Mouse (Mus musculus) cortical plate, adult 2 months (tissue): ENCODE data around the gene Iqcf3.

ENCODE experiments used
- CTCF ChIP-seq: fragments of 200-500 bp; IDR thresholded peaks from 2 replicates; pipeline ENCODE4 v1.5.1; 2011; ENCODE audit warnings: mild to moderate bottlenecking, control low read depth, low read length; ENCODE audit not compliant: insufficient read depth; ENCODE audit errors: extremely low read depth
- POLR2A ChIP-seq: fragments of 200-500 bp; IDR thresholded peaks from 2 replicates; pipeline ENCODE4 v1.6.1; 2011; ENCODE audit warnings: mild to moderate bottlenecking, low read length, control low read depth; ENCODE audit not compliant: insufficient read depth; ENCODE audit errors: extremely low read depth

- TF ChIP-seq CTCF: no peak
- no peak for TF ChIP-seq POLR2A
Measured at GRCm38 (mm10) chr9:106459946-106460345, 101.5 kb downstream of the Iqcf3 start.
